Mouse (Mus musculus) ZHBTc4 (cell line): ENCODE results near the gene Map2k2.

ENCODE experiments used
- DNase-seq: peaks from one replicate; pipeline ENCODE4 v3.0.0-alpha.2; 2011; ENCODE audit warnings: low read depth, low spot score

Map2k2 gene

GRCm38 (mm10) chr10:81175936-81176465 lies 70.3 kb downstream of the Map2k2 start:
- no peak for DNase-seq

GRCm38 (mm10) chr10:81176466-81177271 lies 71.0 kb downstream of the Map2k2 start, which contains the start of gene Eef2:
Gene Eef2, plus strand, starts transcription at chr10:81176631.
- DNase-seq: peak; percentile 98

- peak; percentile 54 for DNase-seq
Measured at GRCm38 (mm10) chr10:81177491-81177925, 71.8 kb downstream of the Map2k2 start.

- DNase-seq: peak; percentile 35
Measured at GRCm38 (mm10) chr10:81177958-81178712, 72.4 kb downstream of the Map2k2 start.

- no peak for DNase-seq
Measured at GRCm38 (mm10) chr10:81178927-81179326, 73.2 kb downstream of the Map2k2 start.

- DNase-seq: peak; percentile 59
Measured at GRCm38 (mm10) chr10:81179451-81180342, 74.0 kb downstream of the Map2k2 start.

GRCm38 (mm10) chr10:81180946-81181345 lies 75.2 kb downstream of the Map2k2 start:
- no peak for DNase-seq

- peak; percentile 48 for DNase-seq
Measured at GRCm38 (mm10) chr10:81181860-81182259, 76.1 kb downstream of the Map2k2 start.

GRCm38 (mm10) chr10:81182336-81183333 lies 76.9 kb downstream of the Map2k2 start, which contains the start of gene Dapk3:
Gene Dapk3, plus strand, starts transcription at chr10:81183005.
- DNase-seq: peak; percentile 99
